Mouse (Mus musculus): ENCODE data around the gene Gpr155.

Gpr155 gene

GRCm38 (mm10) chr2:73387806-73388205 is 1.4 kb upstream of the Gpr155 start:
- DNase-seq (ENCODE audit: extremely low read depth, low read depth): no peak

GRCm38 (mm10) chr2:73385641-73386355 is 574 bp downstream of the Gpr155 start:
- DNase-seq (ENCODE audit: extremely low read depth, low read depth): peak; percentile 20

GRCm38 (mm10) chr2:73385172-73385571 is 1.2 kb downstream of the Gpr155 start:
- peak; percentile 19 for DNase-seq (ENCODE audit: extremely low read depth, low read depth)

- DNase-seq (ENCODE audit: extremely low read depth, low read depth): no peak
Measured at GRCm38 (mm10) chr2:73380298-73380975, 5.9 kb downstream of the Gpr155 start.

- no peak for DNase-seq (ENCODE audit: extremely low read depth, low read depth)
Measured at GRCm38 (mm10) chr2:73379656-73380055, 6.7 kb downstream of the Gpr155 start.

GRCm38 (mm10) chr2:73378326-73378725 is 8.0 kb downstream of the Gpr155 start:
- DNase-seq (ENCODE audit: extremely low read depth, low read depth): no peak

- no peak for DNase-seq (ENCODE audit: extremely low read depth, low read depth)
Measured at GRCm38 (mm10) chr2:73371530-73372335, 14.6 kb downstream of the Gpr155 start.

GRCm38 (mm10) chr2:73363448-73363847 is 22.9 kb downstream of the Gpr155 start:
- DNase-seq (ENCODE audit: extremely low read depth, low read depth): no peak

GRCm38 (mm10) chr2:73360536-73360935 is 25.8 kb downstream of the Gpr155 start:
- DNase-seq (ENCODE audit: extremely low read depth, low read depth): no peak

- DNase-seq (ENCODE audit: extremely low read depth, low read depth): no peak
Measured at GRCm38 (mm10) chr2:73359941-73360340, 26.4 kb downstream of the Gpr155 start.

GRCm38 (mm10) chr2:73357004-73357403 is 29.4 kb downstream of the Gpr155 start:
- no peak for DNase-seq (ENCODE audit: extremely low read depth, low read depth)

GRCm38 (mm10) chr2:73351927-73352374 is 34.4 kb downstream of the Gpr155 start:
- DNase-seq (ENCODE audit: extremely low read depth, low read depth): no peak

GRCm38 (mm10) chr2:73351496-73351895 is 34.9 kb downstream of the Gpr155 start:
- no peak for DNase-seq (ENCODE audit: extremely low read depth, low read depth)

GRCm38 (mm10) chr2:73348221-73348620 is 38.2 kb downstream of the Gpr155 start:
- DNase-seq (ENCODE audit: extremely low read depth, low read depth): no peak

GRCm38 (mm10) chr2:73347766-73348165 is 38.6 kb downstream of the Gpr155 start:
- DNase-seq (ENCODE audit: extremely low read depth, low read depth): no peak

- no peak for DNase-seq (ENCODE audit: extremely low read depth, low read depth)
Measured at GRCm38 (mm10) chr2:73347136-73347535, 39.2 kb downstream of the Gpr155 start.

- no peak for DNase-seq (ENCODE audit: extremely low read depth, low read depth)
Measured at GRCm38 (mm10) chr2:73346345-73347086, 39.9 kb downstream of the Gpr155 start.

GRCm38 (mm10) chr2:73345204-73345603 is 41.2 kb downstream of the Gpr155 start:
- DNase-seq (ENCODE audit: extremely low read depth, low read depth): no peak

GRCm38 (mm10) chr2:73343701-73344100 is 42.7 kb downstream of the Gpr155 start:
- no peak for DNase-seq (ENCODE audit: extremely low read depth, low read depth)

- DNase-seq (ENCODE audit: extremely low read depth, low read depth): no peak
Measured at GRCm38 (mm10) chr2:73338415-73338814, 48.0 kb downstream of the Gpr155 start.

GRCm38 (mm10) chr2:73335949-73336348 is 50.4 kb downstream of the Gpr155 start:
- DNase-seq (ENCODE audit: extremely low read depth, low read depth): no peak
